Mouse (Mus musculus): ENCODE measurements around the gene Prss27.

DNA sequence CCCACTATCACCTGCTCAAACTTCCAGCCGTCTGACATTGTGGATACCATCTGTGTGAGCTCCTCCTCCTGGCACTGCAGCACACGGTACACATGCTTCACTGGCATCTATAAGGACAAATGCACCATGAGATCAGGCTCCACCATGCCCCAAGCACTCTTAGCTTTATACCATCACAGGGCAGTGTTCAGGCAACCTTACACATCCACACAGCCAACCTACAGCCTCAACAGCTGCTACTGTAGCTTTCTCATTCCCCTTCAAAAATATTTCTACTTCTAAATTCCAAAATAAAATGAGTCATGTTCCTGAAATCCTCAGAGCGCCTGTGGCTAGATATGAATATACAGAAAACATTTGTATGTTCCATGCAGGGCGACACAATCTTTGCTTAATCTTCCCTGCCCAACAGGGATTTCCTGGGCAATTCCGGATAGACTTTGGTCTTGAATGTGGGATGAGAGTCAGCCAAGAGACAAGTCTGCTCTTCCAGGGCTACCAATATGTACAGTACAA lies 19.8 kb downstream of the Prss27 start:
- TF ChIP-seq CTCF (conservative IDR thresholded peaks at IDR 0.05; ENCODE audit: low read length) (no peak), POU5F1 (IDR thresholded peaks at IDR 0.05; ENCODE audit: borderline replicate concordance, low read length) (no peak), NANOG (IDR thresholded peaks at IDR 0.05; ENCODE audit: borderline replicate concordance, low read length) (no peak)

Measured in E14TG2a.4 (cell line).